Comparison of ENCODE assay signal across 8 mouse cellular contexts in genomic region chr11:49245634-49246415, GRCm38 (mm10). TPM values are rescaled to one million over a fixed set of nuclear protein-coding genes. Genes with fewer than 3 reads are reported as not detected.
DNase-seq lines count a peak whose midpoint lies in the region; ATAC-seq and TF ChIP-seq lines count a peak whose summit lies in the region.

No protein-coding gene starts in this region.

- no peak for TF ChIP-seq CTCF in bone marrow macrophage, adult 2 months (IDR thresholded peaks at IDR 0.05; ENCODE audit: low read depth, low read length)
- no peak for TF ChIP-seq CTCF in intestine, postnatal 0 days (IDR thresholded peaks at IDR 0.05; ENCODE audit: low read depth)
- TF ChIP-seq CTCF in cerebellum, adult 2 months (IDR thresholded peaks at IDR 0.05; ENCODE audit: borderline replicate concordance, insufficient read depth, low read depth, low read length), result no peak

- TF ChIP-seq POLR2A in bone marrow macrophage, adult 2 months (IDR thresholded peaks at IDR 0.05; ENCODE audit: borderline replicate concordance, low read depth, low read length), result no peak
- no peak for TF ChIP-seq POLR2A in cerebellum, adult 2 months (IDR thresholded peaks at IDR 0.05; ENCODE audit: borderline replicate concordance, insufficient read depth, low read length)

- ATAC-seq in intestine, postnatal 0 days, result peak; percentile 23
- ATAC-seq in cerebellum, adult (ENCODE audit: insufficient number of reproducible peaks, low FRiP score, low TSS enrichment), result no peak

- H3K4me2 ChIP-seq in intestine, postnatal 0 days (replicated peaks; ENCODE audit: low read depth), result peak overlapping the region; percentile 72

- peak overlapping the region; percentile 34; the same call in 1 of the 2 replicates for H3K9ac ChIP-seq in intestine, postnatal 0 days (ENCODE audit: low read depth, low read length)

- no peaks in the 10 kb centered on the region for H3K27me3 ChIP-seq in intestine, postnatal 0 days (replicated peaks; ENCODE audit: control insufficient read depth, insufficient read depth, low read length)
- H3K27me3 ChIP-seq in cerebellum, adult 2 months (ENCODE audit: control insufficient read depth, insufficient read depth, low read length), result no peaks in the 10 kb centered on the region

- no peaks in the 10 kb centered on the region for H3K9me3 ChIP-seq in intestine, postnatal 0 days (ENCODE audit: control insufficient read depth)

- WGBS in intestine, postnatal 0 days, result 21% methylated on average over 12 of the region's 12 CpGs
- WGBS in cerebellum, adult 2 months, result 51% methylated on average over 12 of the region's 12 CpGs

- peak overlapping the region; percentile 65 for H3K4me3 ChIP-seq in bone marrow macrophage, adult 2 months (ENCODE audit: insufficient read depth, low read length)
- H3K4me3 ChIP-seq in intestine, postnatal 0 days (ENCODE audit: low read depth, low read length), result peak overlapping the region; percentile 54
- no peak overlapping the region for H3K4me3 ChIP-seq in cerebellum, adult 2 months (replicated peaks; ENCODE audit: insufficient read depth, low read depth, low read length)

- peaks cover 44% of the 10 kb centered on the region for H3K4me1 ChIP-seq in bone marrow macrophage, adult 2 months (ENCODE audit: control insufficient read depth, insufficient read depth, low read length)
- peaks cover 31% of the 10 kb centered on the region for H3K4me1 ChIP-seq in intestine, postnatal 0 days (replicated peaks; ENCODE audit: control insufficient read depth, insufficient read depth, low read length)
- peaks cover 4% of the 10 kb centered on the region; the same call in 1 of the 2 replicates for H3K4me1 ChIP-seq in cerebellum, adult 2 months (ENCODE audit: control insufficient read depth, insufficient read depth, low read length)

- no peaks in the 10 kb centered on the region for H3K36me3 ChIP-seq in intestine, postnatal 0 days (ENCODE audit: control insufficient read depth, insufficient read depth)

- H3K27ac ChIP-seq in bone marrow macrophage, adult 2 months (ENCODE audit: insufficient read depth, low read depth, low read length), result peak overlapping the region; percentile 96
- H3K27ac ChIP-seq in intestine, postnatal 0 days (ENCODE audit: low read depth, low read length), result peak overlapping the region; percentile 94
- H3K27ac ChIP-seq in cerebellum, adult 2 months (ENCODE audit: insufficient read depth, low read length), result no peak overlapping the region

- DNase-seq in kidney, adult 9 months, result peak; percentile 34
- no peak for DNase-seq in kidney, postnatal 4 days
- peak; percentile 18 for DNase-seq in naive thymus-derived CD4-positive, alpha-beta T cell, adult 2 months (ENCODE audit: low read depth)
- DNase-seq in thymus, postnatal 10 days (ENCODE audit: low spot score in 2 of 2), result no peak
- DNase-seq in cerebellum, adult 2 months, result no peak

RNA-seq across cellular contexts. Expression of gene Mgat1, which starts 1.8 kb away (rescaled TPM):
- polyA plus RNA-seq in bone marrow macrophage, adult 2 months (2012; ENCODE audit: insufficient read depth, insufficient read length, missing spikeins), result 76.3 and 89.8 TPM in 2 replicates
- polyA plus RNA-seq in intestine, postnatal 0 days (2015; fragmentation: Nextera tagmentation; extraction: Ambion mirVana), result 59.0 and 62.2 TPM in 2 replicates
- 56.4 and 61.2 TPM in 2 replicates for polyA plus RNA-seq in cerebellum, adult 2 months (2012; rRNA removed)

RNA-seq across cellular contexts. Expression of gene Olfr1393, which starts 32.3 kb away (rescaled TPM):
- not detected in 2 replicates for polyA plus RNA-seq in bone marrow macrophage, adult 2 months (2012; ENCODE audit: insufficient read depth, insufficient read length, missing spikeins)
- 0.16 TPM in 1 of 2 replicates, not detected in the other for polyA plus RNA-seq in intestine, postnatal 0 days (2015; fragmentation: Nextera tagmentation; extraction: Ambion mirVana)
- 0.08 TPM in 1 of 2 replicates, not detected in the other for polyA plus RNA-seq in cerebellum, adult 2 months (2012; rRNA removed)

RNA-seq across cellular contexts. Expression of gene Olfr1392, which starts 39.3 kb away (rescaled TPM):
- not detected in 2 replicates for polyA plus RNA-seq in bone marrow macrophage, adult 2 months (2012; ENCODE audit: insufficient read depth, insufficient read length, missing spikeins)
- 0.08 TPM in 1 of 2 replicates, not detected in the other for polyA plus RNA-seq in intestine, postnatal 0 days (2015; fragmentation: Nextera tagmentation; extraction: Ambion mirVana)
- 0.08 and 0.15 TPM in 2 replicates for polyA plus RNA-seq in cerebellum, adult 2 months (2012; rRNA removed)

RNA-seq across cellular contexts. Expression of gene Zfp62, which starts 42.7 kb away (rescaled TPM):
- 28.4 and 30.8 TPM in 2 replicates for polyA plus RNA-seq in bone marrow macrophage, adult 2 months (2012; ENCODE audit: insufficient read depth, insufficient read length, missing spikeins)
- polyA plus RNA-seq in intestine, postnatal 0 days (2015; fragmentation: Nextera tagmentation; extraction: Ambion mirVana), result 8.4 TPM in 2 replicates
- 22.6 and 24.6 TPM in 2 replicates for polyA plus RNA-seq in cerebellum, adult 2 months (2012; rRNA removed)

RNA-seq across cellular contexts. Expression of gene Olfr10, which starts 58.7 kb away (rescaled TPM):
- polyA plus RNA-seq in bone marrow macrophage, adult 2 months (2012; ENCODE audit: insufficient read depth, insufficient read length, missing spikeins), result not detected in 2 replicates
- polyA plus RNA-seq in intestine, postnatal 0 days (2015; fragmentation: Nextera tagmentation; extraction: Ambion mirVana), result not detected in 2 replicates
- not detected in 2 replicates for polyA plus RNA-seq in cerebellum, adult 2 months (2012; rRNA removed)

Comparison
In these comparisons a context has a peak if more than half of its experiments do, and no peak if none do; other contexts are left out.
1. DNase-seq: peak in kidney, adult 9 months (single experiment) and naive thymus-derived CD4-positive, alpha-beta T cell, adult 2 months (single experiment); none in kidney, postnatal 4 days (0 of 2), thymus, postnatal 10 days (0 of 2) and cerebellum, adult 2 months (0 of 2).